Comparison of ENCODE assay signal across 12 mouse cellular contexts in genomic region chr11:17083866-17084265, GRCm38 (mm10). TPM values are rescaled to one million over a fixed set of nuclear protein-coding genes. Genes with fewer than 3 reads are reported as not detected.
DNase-seq lines count a peak whose midpoint lies in the region; TF ChIP-seq lines count a peak whose summit lies in the region.
"Had no signal": no experiment of that assay in that cellular context is flagged by ENCODE, and none has a peak within 500 bp of the region (broad histone marks: within the 10 kb centered on the region; RNA-seq: fewer than 3 reads in every experiment).

No protein-coding gene starts in this region.

- intact Hi-C loops in left cerebral cortex, postnatal 14 days (cut with DNase I), result loop anchor here (5.0 kb wide), 2 partner anchors 73 to 113 kb away; partner anchors contain the start of gene Ppp3r1
- intact Hi-C loops in left cerebral cortex, adult 2 months (cut with DNase I), result loop anchor here (1.0 to 5.0 kb wide), 5 partner anchors 23 to 173 kb away; partner anchors contain the start of genes C1d and Pno1

- peak; percentile 28 to 70 for DNase-seq in frontal cortex, adult 2 months (ENCODE audit: extremely low spot score in 1 of 2, low spot score in 1 of 2)
- DNase-seq in frontal cortex, postnatal 14 days (ENCODE audit: low spot score in 2 of 2), result no peak
- peak; percentile 55 to 76 for DNase-seq in left cerebral cortex, postnatal 14 days (ENCODE audit: low spot score in 2 of 2)
- no peak for DNase-seq in left cerebral cortex, adult 2 months (ENCODE audit: extremely low spot score in 1 of 2, low spot score in 2 of 2)
- peak; percentile 78 for DNase-seq in brain, adult 2 months (ENCODE audit: low read depth, low spot score)
- DNase-seq in right cerebral cortex, postnatal 10 days (ENCODE audit: low spot score in 2 of 2), result peak; percentile 34 to 60
- DNase-seq in thymus, postnatal 25 days, result no peak
- DNase-seq in kidney, adult 9 months, result no peak
- DNase-seq: adrenal gland, postnatal 14 days; heart, postnatal 36 days; retina, postnatal 1 day had no signal

- no peak overlapping the region for H3K4me3 ChIP-seq in left cerebral cortex, adult 2 months
- H3K4me3 ChIP-seq: liver, embryonic 15.5 days had no signal

- no peak overlapping the region for H3K27ac ChIP-seq in left cerebral cortex, adult 2 months
- H3K27ac ChIP-seq: liver, embryonic 15.5 days had no signal

- TF ChIP-seq CTCF in left cerebral cortex, adult 2 months (IDR thresholded peaks at IDR 0.05), result no peak

RNA-seq across cellular contexts. Expression of gene Plek, which starts 31.7 kb away (rescaled TPM):
- 7.4 and 8.5 TPM in 2 replicates for polyA plus RNA-seq in frontal cortex, adult 2 months (2012; rRNA removed)
- 1 to 10 TPM; 4.5 to 5.5 TPM for total RNA-seq in left cerebral cortex, postnatal 14 days (2021)
- total RNA-seq in left cerebral cortex, adult 2 months (2021), result 1 to 10 TPM; 5.5 to 7.4 TPM

RNA-seq across cellular contexts. Expression of gene Cnrip1, which starts 32.5 kb away (rescaled TPM):
- 125 and 128 TPM in 2 replicates for polyA plus RNA-seq in frontal cortex, adult 2 months (2012; rRNA removed)
- 100 to 1,000 TPM; 151 to 156 TPM for total RNA-seq in left cerebral cortex, postnatal 14 days (2021)
- 100 to 1,000 TPM in 1 of 2 experiments, 10 to 100 TPM in 1; 99.3 to 102 TPM for total RNA-seq in left cerebral cortex, adult 2 months (2021)

Comparison
In these comparisons a context has a peak if more than half of its experiments do, and no peak if none do; other contexts are left out.
1. DNase-seq: peak in frontal cortex, adult 2 months (2 of 2), left cerebral cortex, postnatal 14 days (2 of 2), brain, adult 2 months (single experiment) and right cerebral cortex, postnatal 10 days (2 of 2); none in frontal cortex, postnatal 14 days (0 of 2), left cerebral cortex, adult 2 months (0 of 2), thymus, postnatal 25 days (single experiment) and kidney, adult 9 months (single experiment).